Mouse (Mus musculus) frontal cortex, adult 2 months (tissue): ENCODE results near the gene Lrrc28. TPM values are rescaled to one million over a fixed set of nuclear protein-coding genes. Genes with fewer than 3 reads are reported as not detected.

Experiments
- polyA plus RNA-seq: library from polyadenylated mRNA; depleted of rRNA; stranded (reverse); fragments of >200 nt; gene quantifications from 2 replicates; pipeline ENCODE4 v1.2.3, GENCODE M21; 2012; rRNA removed

The Lrrc28 gene
- polyA plus RNA-seq, 1 experiment: 37.4 TPM

Other genes with a start within 250 kb of the Lrrc28 start
- gene Ttc23, start 2.1 kb upstream of the Lrrc28 start, polyA plus RNA-seq: 5.5 and 6.6 TPM in 2 replicates
- gene Synm, start 114.5 kb upstream of the Lrrc28 start, polyA plus RNA-seq: 10.9 and 11.0 TPM in 2 replicates